Mouse (Mus musculus): Measurements from ENCODE around the gene Clcf1.
"Not testable (repeated sequence)": the region's sequence is repeated elsewhere in the genome, so short reads cannot be mapped to it uniquely, and the experiment has no call there.

Gene Clcf1

GRCm38 (mm10) chr19:4247010-4247409 is 33.0 kb downstream of the Clcf1 start:
- DNase-seq (ENCODE audit: low spot score in 2 of 2): no peak

GRCm38 (mm10) chr19:4248683-4249082 is 34.6 kb downstream of the Clcf1 start:
- not testable (repeated sequence) for DNase-seq (ENCODE audit: low spot score in 2 of 2)

DNA sequence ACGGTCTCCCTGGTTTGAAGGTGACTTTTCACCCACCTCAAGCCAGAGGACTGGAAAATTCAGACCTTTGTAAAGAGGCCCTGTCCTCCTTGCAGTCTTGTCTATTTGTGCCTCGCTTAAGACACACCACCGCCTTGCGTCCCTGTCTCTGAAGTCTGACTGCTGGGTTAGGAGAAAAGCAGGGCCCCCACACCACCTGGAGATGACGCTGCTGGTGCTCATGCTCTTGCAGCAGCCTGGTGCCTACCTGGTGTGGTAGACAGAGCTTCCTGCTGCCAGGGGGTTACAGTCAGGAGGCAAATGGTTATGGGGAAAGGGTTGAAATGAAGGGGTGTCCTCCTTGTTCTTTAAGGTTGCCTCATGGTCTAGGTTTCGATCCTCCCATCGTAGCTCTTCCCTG is 40.2 kb downstream of the Clcf1 start:
- no peak for DNase-seq (ENCODE audit: low spot score in 2 of 2)

DNA sequence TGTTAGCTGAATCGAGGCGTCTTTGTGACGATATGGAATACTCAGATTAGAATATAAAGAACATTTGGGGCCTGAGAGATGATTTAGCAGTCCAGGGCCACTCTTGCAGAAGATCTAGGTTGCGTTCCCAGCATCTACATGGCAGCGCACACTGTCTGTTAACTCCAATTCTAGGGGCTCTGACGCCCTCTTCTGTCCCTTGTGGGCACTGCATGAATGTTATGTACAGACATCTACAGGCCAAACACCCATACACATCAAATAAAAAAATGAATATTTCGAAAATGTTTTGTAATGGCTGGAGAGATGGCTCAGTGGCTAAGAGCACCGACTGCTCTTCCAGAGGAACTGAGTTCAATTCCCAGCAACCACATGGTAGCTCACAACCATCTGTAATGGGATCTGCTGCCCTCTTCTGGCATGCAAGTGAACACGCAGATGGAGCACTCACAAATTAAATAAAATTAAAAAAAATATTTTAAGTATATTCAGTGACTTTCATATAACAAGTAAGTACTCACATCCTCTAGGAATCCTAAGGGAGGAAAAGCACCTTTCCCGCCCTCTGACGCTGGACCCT is 41.6 kb downstream of the Clcf1 start:
- no peak for DNase-seq (ENCODE audit: low spot score in 2 of 2)

GRCm38 (mm10) chr19:4257216-4257896 is 43.3 kb downstream of the Clcf1 start:
- DNase-seq (ENCODE audit: low spot score in 2 of 2): peak; percentile 86 to 92

DNA sequence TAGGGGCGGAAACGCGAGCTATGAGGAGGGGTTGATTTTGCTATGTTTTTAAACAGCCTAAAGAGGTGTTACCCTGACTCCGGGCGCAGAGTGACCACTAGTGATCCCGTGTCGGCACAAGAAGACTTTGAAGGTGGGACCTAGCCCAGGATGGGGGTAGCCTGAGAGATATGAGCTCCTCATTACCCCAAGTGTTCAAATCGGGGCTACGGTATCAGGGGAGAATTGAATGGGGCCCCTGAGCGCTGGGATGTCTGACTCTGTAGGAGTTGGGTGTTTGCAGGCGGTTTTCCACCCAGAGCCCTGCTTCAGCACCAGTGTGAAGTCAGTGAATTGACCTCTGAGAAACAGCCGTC is 43.8 kb downstream of the Clcf1 start:
- DNase-seq (ENCODE audit: low spot score in 2 of 2): no peak

GRCm38 (mm10) chr19:4261038-4261698 is 47.1 kb downstream of the Clcf1 start:
- peak; percentile 45 to 55 for DNase-seq (ENCODE audit: low spot score in 2 of 2)

DNA sequence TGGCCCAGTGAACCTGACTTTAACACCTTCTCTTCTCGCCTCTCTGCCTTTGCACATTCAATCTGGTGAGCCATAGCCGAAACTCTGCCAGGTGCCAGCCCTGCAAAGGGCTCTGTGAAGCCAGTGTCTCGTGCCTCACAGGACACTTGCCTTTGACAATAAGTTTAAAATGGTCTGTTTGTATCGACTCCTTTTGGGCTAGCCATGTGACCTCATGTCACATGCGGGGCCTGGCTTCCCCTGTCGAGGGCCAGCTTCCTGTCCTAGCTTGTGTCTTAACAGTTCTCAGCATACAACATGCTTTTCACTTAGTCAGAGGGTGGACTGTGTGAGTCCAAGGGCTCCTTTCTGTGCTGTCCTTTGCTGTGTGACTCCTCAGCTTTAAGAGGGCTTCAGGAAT is 48.7 kb downstream of the Clcf1 start:
- DNase-seq (ENCODE audit: low spot score in 2 of 2): no peak

DNA sequence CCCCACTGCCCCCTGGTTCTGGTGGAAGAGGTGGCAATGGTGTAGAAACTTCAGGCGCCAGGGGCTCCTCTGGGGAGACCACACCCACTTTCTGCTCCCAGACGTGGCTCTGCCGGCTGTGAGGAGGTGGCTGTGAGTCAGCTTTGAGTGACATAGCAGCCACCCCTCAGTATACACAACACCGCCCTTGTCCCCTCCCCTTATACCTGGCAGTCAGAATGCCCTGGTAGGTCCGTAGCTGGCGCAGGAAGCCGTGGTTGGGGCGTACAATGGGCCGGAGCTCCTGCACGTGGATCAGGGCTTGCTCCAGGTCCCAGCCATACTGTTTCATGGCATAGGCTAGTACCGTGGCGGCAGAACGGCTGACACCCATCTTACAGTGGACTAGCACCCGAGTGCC is 49.7 kb downstream of the Clcf1 start:
- peak; percentile 20 to 28 for DNase-seq (ENCODE audit: low spot score in 2 of 2)

GRCm38 (mm10) chr19:4264171-4264780 is 50.2 kb downstream of the Clcf1 start:
- DNase-seq (ENCODE audit: low spot score in 2 of 2): no peak

DNA sequence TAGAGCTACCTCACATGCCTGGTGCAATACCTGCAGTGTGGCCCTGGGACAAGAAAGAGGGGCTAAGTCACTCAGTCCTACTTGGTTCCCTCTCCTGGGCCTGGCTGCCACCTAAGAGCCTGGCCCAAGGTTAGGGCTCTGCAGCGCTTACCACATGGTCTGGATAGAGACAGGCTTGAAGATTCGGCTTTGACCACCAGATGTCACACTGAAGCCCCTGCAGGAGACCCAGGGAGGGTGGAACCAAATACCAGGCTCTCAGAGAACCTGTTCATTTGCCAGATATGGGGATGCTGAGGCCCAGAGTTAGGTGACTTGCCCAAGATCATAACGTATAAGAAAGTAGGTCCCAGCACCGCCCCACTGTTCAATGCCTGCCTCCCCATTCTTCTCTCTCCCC is 51.9 kb downstream of the Clcf1 start:
- DNase-seq (ENCODE audit: low spot score in 2 of 2): no peak

DNA sequence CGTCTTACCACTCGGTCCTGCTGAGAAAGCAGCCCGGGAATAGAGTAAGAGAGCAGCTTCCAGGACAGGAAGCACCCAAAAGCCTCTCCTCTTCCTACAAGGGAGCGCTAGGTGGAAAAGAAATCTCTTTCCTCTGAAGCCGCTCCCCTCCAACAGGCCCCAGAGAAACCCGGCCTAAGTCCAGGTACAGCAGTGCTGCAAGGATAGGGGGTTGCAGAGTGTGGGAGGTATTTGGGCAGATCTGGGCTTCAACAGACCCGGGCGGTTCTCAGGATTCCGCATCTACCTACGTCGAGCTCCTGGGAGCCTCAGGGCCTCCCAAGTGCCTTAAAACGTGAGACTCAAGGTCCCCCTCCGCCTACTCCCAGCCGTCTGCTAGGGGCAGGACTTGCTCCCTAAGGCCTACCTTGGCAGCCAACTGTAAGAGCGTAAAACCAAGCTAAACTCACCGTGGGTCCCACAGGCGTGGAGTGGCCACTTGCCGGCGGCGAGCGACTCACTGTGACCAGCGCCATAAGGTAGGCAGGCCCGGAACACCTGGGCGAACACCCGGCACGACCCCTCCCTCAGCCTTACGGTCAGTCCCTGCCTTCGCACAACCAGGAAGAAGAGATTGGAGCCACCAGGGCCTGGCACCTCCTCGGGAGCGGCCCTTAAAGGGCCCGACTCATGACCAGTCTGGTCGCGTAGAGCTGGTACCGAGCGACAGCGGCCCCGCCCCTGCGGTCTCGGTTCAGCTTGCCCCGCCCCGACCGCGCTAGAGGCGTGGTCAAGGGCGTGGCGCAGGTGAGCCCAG is 54.7 kb downstream of the Clcf1 start, which contains the start of gene Ssh3:
Ssh3 (minus strand) TSS at position 615 of the 796 bp plus-strand sequence.
- DNase-seq (ENCODE audit: low spot score in 2 of 2): peak; percentile 74 to 86

GRCm38 (mm10) chr19:4270187-4270586 is 56.1 kb downstream of the Clcf1 start:
- no peak for DNase-seq (ENCODE audit: low spot score in 2 of 2)

DNA sequence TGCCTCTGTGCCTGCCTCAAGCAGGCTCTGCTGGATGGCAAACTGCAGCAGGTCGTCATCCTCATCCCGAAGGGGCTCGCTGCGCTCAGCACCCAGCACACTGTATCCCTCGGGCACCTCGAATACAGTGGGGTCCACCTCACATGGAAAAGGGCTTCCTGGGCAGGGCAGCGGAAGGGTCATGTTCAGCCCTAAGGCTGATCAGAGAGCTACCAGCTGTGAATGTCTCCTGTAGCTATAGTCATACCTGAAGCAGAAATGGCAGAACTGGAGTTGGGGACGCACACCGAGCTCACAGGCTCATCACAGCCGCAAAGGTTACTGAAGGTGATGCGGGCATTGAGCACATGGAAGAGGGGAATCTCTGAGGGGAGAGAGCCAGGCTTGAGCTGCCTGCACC is 56.9 kb downstream of the Clcf1 start:
- DNase-seq (ENCODE audit: low spot score in 2 of 2): no peak

Data from urinary bladder, postnatal 36 days (tissue).